Mouse (Mus musculus) small intestine, adult 2 months (tissue): ENCODE measurements around the gene Fzd2. TPM values are rescaled to one million over a fixed set of nuclear protein-coding genes. Genes with fewer than 3 reads are reported as not detected.

ENCODE experiments used
- H3K27ac ChIP-seq: fragments of 200-500 bp; 2 replicates; pipeline ENCODE4 v1.5.1; 2012; ENCODE audit warnings: low read depth, low read length, control low read depth, inconsistent platforms; ENCODE audit not compliant: insufficient read depth
- H3K27me3 ChIP-seq: fragments of 200-500 bp; 2 replicates; pipeline ENCODE4 v1.6.1; 2012; ENCODE audit warnings: mild to moderate bottlenecking, moderate library complexity, low read length, inconsistent platforms; ENCODE audit not compliant: control insufficient read depth, insufficient read depth
- H3K36me3 ChIP-seq: fragments of 200-500 bp; 2 replicates; pipeline ENCODE4 v1.6.1; 2012; ENCODE audit warnings: mild to moderate bottlenecking, low read length, control low read depth, inconsistent platforms; ENCODE audit not compliant: control insufficient read depth, insufficient read depth
- H3K4me1 ChIP-seq: fragments of 200-500 bp; 2 replicates; pipeline ENCODE4 v1.6.1; 2012; ENCODE audit warnings: low read length, inconsistent platforms, mixed read lengths; ENCODE audit not compliant: control insufficient read depth, insufficient read depth, insufficient read length
- H3K4me3 ChIP-seq: fragments of 200-500 bp; 2 replicates; pipeline ENCODE4 v1.5.1; 2012; ENCODE audit warnings: low read depth, mild to moderate bottlenecking, control low read depth, inconsistent platforms, low read length, moderate library complexity
- CTCF ChIP-seq: fragments of 200-500 bp; IDR thresholded peaks from 2 replicates; pipeline ENCODE4 v1.5.1; 2012; ENCODE audit warnings: low read depth, mild to moderate bottlenecking, control low read depth, inconsistent platforms, low read length, moderate library complexity, mixed read lengths; ENCODE audit not compliant: insufficient replicate concordance, insufficient read length; ENCODE audit errors: extremely low read depth
- POLR2A ChIP-seq: fragments of 200-500 bp; IDR thresholded peaks from 2 replicates; pipeline ENCODE4 v1.6.1; 2012; ENCODE audit warnings: low read depth, mild to moderate bottlenecking, control low read depth, inconsistent platforms, low read length, moderate library complexity
- WGBS: fragments of 180-500 bp; shearing (Covaris S2); methylation state at CpG from one replicate; pipeline ENCODE4 v1.1.7; 2018; 5-methylcytosine and 5-hydroxymethylcytosine counted together
- polyA plus RNA-seq: library from polyadenylated mRNA; depleted of rRNA; stranded (reverse); fragments of >200 nt; gene quantifications from 2 replicates; pipeline ENCODE4 v1.2.3, GENCODE M21; 2012

Fzd2 gene
- polyA plus RNA-seq, 1 experiment = 12.4 TPM

DNA sequence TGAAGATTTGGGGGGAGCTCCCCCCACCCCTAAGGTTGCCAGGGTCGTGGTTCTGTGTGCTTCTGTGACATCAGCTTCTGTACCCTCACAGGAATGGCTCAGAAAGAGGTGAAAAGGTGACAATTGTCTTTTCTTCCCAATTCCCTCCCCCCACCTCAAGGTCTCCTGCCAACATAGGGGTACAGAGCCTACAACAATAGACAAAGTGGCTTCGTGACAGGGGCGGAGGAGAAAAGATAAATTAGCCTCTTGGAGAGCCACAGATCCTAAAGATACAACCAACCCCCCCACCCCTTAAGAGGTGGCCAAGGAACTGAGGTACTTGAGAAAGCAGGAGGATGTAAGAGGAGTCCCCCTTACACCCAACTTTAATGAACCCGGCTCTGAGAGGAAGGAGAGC is 4.5 kb downstream of the Fzd2 start:
- Histone ChIP-seq H3K27ac (no peak overlapping the region), H3K4me3 (no peak overlapping the region), H3K27me3 (peaks cover 10% of the 10 kb centered on the region), H3K4me1 (peaks cover 6% of the 10 kb centered on the region; the same call in 1 of the 2 replicates), H3K36me3 (no peaks in the 10 kb centered on the region)
- WGBS = 56% methylated on average over 4 of the region's 4 CpGs
- TF ChIP-seq CTCF (no peak), POLR2A (no peak)

DNA sequence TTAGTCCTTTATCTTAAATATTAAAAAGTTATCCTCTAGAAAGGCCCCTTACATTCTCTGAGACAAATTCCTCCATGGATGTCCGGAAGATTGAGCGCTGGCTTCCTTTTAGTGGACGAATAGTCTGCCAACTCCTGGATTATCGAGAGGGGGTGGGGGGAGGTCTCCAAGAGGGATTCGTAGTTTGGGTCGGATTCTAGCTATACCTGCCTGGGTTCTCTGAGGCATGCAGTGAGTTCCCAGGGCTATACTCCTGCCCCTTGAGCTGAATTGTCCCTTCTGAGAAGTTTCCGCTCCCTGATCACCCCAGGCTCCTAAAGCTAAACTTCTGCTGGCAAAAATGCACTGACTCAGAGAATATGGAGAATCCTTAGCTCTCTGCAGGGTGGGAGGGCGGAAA is 5.3 kb downstream of the Fzd2 start:
- H3K27ac ChIP-seq = no peak overlapping the region
- peaks cover 4% of the 10 kb centered on the region; the same call in 1 of the 2 replicates for H3K27me3 ChIP-seq
- H3K4me1 ChIP-seq = peaks cover 6% of the 10 kb centered on the region; the same call in 1 of the 2 replicates
- H3K36me3 ChIP-seq = no peaks in the 10 kb centered on the region
- 82% methylated on average over 8 of the region's 8 CpGs for WGBS
- no peak overlapping the region for H3K4me3 ChIP-seq
- TF ChIP-seq CTCF (no peak), POLR2A (no peak)

DNA sequence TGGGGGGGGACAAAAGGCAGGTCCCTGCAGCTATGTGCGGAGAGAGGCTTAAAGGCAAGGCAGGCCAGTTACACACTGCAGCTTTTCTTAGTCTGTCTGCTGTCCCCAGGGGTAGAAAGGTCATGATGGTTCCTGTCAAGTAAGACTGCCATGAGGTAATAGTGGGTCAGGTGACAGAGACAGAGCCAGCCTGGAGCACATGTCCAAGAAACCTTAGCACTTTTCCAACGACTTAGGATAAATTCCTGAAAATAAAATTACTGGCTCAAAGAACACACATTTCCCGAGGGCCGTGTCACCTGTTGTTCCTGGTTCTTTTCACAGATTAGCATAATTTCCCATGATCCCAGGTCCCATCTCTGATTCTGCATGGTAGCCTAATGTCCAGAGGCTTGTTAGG is 6.1 kb downstream of the Fzd2 start:
- Histone ChIP-seq H3K4me1 (peaks cover 4% of the 10 kb centered on the region; the same call in 1 of the 2 replicates), H3K27me3 (peaks cover 3% of the 10 kb centered on the region; the same call in 1 of the 2 replicates), H3K27ac (no peak overlapping the region), H3K36me3 (no peaks in the 10 kb centered on the region), H3K4me3 (no peak overlapping the region)
- no peak for TF ChIP-seq POLR2A
- TF ChIP-seq CTCF = no peak
- 54% methylated on average over 4 of the region's 4 CpGs for WGBS

DNA sequence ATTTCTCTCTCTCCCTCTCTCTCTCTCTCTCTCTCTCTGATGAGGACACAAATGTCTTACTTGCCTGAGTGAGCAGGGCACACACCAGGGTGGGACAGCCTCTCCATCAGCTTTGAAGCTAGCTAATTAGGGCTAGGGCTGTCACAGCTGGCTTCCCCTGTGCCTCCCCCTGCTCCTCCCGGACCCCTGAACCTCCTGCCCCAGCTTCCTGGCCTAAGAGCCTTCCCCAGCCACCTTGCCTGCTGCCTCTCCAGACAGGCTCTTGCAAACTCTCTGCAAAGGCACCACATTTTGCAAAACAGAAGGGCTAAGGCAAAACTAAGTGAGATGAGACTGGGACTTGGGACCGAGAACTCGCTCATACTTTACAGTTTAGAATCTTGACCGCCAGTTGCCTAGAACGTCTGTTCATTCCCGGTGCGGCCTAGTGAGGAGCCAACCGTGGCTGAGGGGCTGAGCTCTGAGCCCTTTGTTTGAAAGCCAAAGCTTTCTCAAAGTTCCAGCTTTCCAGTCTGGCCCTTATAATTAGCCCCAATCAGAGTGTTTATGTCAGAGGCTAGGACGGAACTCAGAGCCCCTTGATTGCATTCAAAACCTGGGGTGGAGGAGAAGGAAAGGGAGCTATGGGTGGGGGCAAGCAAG is 6.6 kb downstream of the Fzd2 start:
- H3K27ac ChIP-seq = no peak overlapping the region
- 66% methylated on average over 9 of the region's 9 CpGs for WGBS

DNA sequence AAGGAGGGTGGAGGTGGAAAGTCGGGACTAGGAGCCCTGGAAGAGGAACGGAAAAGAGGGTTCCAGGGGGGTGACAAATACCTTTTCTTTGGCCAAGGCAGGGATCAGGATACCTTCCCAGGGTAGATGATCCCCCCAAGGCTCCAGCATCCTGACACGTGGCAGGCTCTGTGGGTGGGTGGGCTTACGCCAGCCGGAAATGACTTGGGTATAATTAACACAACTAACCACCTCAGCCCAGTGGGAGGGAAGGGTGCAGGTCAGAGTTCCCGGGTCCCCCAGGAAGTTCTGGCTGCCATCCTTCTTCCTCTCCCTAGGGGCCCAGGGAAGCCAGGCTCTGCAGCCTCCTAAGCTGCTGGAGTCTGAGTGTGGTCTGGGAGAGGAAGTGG is 7.1 kb downstream of the Fzd2 start:
- Histone ChIP-seq H3K27ac (no peak overlapping the region), H3K27me3 (0 out of 2 replicates have a peak, but pooled peaks cover 3% of the 10 kb centered on the region), H3K4me3 (no peak overlapping the region), H3K36me3 (no peaks in the 10 kb centered on the region), H3K4me1 (no peaks in the 10 kb centered on the region)
- no peak for TF ChIP-seq CTCF
- TF ChIP-seq POLR2A = no peak
- WGBS = 45% methylated on average over 6 of the region's 6 CpGs

More for the DNA sequence above, 6.6 kb downstream of the Fzd2 start:
- no peak overlapping the region for H3K4me3 ChIP-seq
- peaks cover 3% of the 10 kb centered on the region; the same call in 1 of the 2 replicates for H3K27me3 ChIP-seq
- H3K4me1 ChIP-seq = no peaks in the 10 kb centered on the region; the same call in 1 of the 2 replicates
- H3K36me3 ChIP-seq = no peaks in the 10 kb centered on the region
- TF ChIP-seq POLR2A (no peak), CTCF (no peak)

DNA sequence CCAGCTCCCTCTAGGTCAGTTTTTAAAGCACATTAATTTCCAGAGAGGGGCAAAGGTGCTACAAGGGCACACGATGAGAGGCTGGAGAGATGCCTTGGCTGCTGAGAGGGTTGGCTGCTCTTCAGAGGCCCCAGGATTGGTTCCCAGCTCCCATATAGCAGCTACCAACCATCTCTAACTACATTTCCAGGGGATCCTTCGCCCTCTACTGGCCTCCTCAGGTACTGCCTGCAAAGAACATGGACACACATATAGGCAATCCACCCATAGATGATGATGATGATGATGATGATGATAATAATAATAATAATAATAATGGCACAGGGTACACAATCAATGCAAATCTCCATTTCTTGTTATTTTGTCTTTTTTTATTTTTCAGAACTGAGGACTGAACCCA is 15.3 kb downstream of the Fzd2 start:
- H3K27ac ChIP-seq = no peak overlapping the region
- TF ChIP-seq CTCF (0 out of 2 replicates have a peak, but pooled peaks have one; percentile 9), POLR2A (no peak)
- 62% methylated on average over 2 of the region's 2 CpGs for WGBS
- no peaks in the 10 kb centered on the region for H3K27me3 ChIP-seq
- no peaks in the 10 kb centered on the region; the same call in 1 of the 2 replicates for H3K4me1 ChIP-seq
- H3K4me3 ChIP-seq = no peak overlapping the region
- H3K36me3 ChIP-seq = no peaks in the 10 kb centered on the region

DNA sequence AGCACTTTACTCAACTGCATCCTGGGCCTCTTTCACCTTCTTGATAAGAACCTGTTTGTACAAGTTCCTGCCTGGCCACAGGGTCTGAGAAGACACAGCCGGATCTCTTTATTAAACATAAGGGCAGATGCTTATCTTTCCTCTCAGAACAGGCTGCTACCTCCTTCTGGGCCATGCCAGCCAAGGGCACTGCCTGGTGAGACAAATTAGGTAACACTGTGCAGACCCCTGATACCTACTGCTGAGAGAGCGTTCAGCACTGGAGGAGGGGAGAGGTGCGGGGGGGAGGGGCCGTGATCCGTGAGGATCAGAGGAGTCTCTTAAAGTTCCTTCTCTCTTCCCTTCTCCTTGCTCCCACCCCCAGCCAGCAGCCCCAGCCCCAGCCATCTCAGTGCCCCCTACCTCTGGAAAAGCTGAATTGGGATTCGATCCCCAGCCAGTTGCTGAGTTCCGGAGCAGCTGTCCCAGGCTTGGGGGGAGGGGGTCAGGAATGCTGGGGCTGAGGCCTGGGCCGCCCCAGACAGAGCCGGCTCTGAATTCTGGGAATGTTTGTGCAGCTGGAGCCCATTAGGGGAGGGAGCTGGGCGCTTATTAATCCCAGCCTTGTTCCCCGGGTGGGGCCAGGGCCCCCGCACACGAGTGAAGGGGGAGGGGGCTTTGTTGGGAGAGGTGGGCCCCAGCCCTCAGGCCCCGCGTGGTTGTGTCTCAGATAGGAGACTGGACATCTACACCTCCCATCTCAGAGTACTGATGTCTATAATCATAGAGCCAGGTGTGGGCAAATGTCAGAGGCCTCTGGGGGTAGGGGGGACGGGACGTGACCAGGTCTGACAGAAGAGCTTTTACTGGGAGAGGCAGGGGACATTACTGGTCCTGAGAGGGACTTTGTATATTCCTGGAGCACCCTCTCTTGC is 19.9 kb downstream of the Fzd2 start:
- peak overlapping the region; percentile 5; the same call in 1 of the 2 replicates for H3K4me3 ChIP-seq
- TF ChIP-seq CTCF = no peak
- no peak for TF ChIP-seq POLR2A
- H3K4me1 ChIP-seq = no peaks in the 10 kb centered on the region; the same call in 1 of the 2 replicates
- 23% methylated on average over 17 of the region's 17 CpGs for WGBS
- no peaks in the 10 kb centered on the region for H3K27me3 ChIP-seq
- no peak overlapping the region for H3K27ac ChIP-seq
- no peaks in the 10 kb centered on the region for H3K36me3 ChIP-seq
